Mouse (Mus musculus) left cerebral cortex, adult 8-10 months (tissue): ENCODE results near the gene Nars2. TPM values are rescaled to one million over a fixed set of nuclear protein-coding genes. Genes with fewer than 3 reads are reported as not detected.

Source experiments
- DNase-seq, 2 experiments: peaks; one replicate each; pipeline ENCODE4 v3.0.0; 2022; ENCODE audit warnings: low spot score in 2 of 2
- total RNA-seq, 4 experiments: library from RNA; stranded (reverse); gene quantifications; 2 replicates each; pipeline ENCODE4 v1.2.4; 2022

Nars2 gene
- total RNA-seq, 4 experiments from 2014 or later = 16.1 to 21.5 (median 17.5) TPM

DNA sequence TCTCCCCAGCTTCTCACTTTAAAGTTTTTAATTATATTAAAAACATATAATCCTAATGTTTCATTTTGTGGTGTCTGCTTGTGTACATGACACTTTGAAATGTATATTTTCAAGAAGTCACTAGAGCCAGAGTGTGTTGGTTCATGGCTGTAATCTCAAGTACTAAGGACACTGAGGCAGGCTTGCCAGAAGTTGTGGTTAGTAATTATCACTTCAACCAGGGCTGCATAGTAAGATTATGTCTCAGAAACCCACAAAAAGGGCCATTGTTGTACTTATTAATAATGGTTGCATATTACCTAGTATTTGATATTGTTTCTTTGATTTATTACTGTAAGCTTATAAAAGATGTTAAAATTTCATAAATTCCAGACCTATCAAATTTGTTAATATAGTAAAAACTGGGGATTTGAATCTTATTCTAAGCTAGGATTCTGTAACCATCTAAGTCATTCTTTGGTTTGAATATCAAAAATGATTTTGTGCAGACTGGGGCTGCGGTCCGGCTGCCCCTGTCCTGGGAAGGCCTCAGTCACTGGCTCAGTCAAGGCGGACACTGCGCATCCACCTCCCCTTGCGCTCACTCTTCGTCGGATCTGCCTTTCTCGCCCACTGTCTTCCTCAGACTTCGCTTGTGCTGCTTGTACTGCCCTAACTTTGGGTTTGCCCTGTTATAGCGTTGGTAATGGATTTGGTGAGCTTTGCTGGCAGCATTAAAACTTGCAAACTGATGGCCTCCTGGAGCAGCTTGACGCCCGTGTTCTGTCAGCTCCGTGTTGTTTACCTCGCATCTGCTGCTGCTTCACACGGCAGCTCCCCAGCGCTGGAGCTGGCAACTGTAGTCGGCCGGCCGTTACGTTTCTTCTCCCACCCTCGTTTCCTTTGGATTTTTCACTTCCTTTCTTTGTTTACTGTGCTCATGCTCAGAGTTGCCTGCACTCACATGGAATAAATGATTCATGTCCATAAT is 20.0 kb downstream of the Nars2 start:
- DNase-seq = no peak

DNA sequence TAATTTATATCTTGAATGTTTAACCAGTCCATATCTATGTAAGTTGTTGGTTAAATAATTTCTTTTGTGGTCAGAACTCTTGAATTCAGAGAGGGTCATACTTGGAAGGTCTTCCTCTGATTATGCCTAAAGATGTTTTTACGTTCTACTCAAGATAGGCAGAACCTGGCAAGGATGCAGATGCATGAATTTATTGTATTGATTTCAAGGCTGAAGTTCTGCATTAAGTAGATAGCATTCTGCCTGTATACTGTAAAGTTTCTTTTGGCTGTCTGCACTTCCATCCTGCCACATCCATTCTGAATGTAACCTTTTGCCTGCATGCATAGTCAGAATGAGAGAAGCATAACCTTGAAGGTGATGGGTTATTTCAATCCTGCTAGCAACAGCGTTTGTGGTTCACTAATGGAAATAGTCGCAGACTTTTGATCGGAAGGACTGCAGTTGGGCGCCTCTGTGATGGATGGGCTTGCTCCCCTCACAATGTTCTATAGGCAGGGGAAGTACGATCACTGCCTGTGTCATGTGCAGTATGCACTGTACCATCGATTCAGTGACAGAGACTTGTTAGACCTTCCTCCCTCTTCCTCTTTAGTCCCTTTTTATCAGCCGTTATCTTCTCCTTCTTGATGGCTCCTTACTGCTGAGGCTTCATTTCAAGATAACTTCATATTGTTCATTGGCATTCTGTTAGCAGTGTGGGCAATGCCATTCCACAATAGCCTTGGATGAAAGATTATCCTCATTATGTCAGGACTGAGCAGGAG is 21.0 kb downstream of the Nars2 start:
- DNase-seq = no peak

DNA sequence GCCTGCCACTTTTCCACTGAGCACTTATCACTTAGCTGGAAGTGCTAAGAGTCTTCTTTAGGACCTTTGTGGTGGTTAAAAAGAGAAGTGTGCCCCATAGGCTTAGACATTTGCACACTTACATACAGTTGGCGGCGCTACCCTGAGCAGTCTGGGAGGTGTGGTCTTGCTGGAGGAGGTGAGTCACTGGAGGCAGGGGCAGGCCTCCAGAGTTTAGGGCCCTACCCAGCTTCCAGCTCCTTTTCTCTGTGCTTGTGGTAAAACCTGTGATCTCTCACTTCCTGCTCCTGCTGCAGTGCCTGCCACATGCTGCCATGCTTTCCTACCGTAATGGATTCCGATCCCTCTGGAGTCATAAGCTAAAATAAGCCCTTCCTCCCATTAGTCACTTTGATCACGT is 24.6 kb downstream of the Nars2 start:
- DNase-seq = no peak

DNA sequence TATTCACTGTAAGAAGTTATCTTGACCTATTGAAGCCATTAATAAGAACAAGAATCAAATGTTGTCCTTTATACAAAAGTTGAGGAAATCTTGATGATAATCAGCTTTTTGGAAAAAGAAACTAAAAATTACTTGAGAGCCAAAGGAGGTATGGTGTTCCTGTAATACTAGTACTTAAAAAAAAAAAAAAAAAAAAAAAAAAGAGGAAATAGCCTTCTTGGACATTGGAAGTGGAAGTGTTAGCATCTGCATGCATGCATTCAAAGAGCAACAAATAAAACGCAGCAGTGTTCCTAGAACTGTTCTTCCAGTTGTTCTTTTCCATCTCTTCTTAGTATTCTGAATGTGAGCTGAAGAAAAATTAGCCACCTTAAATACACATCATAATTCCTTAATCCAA is 25.9 kb downstream of the Nars2 start:
- DNase-seq = no peak

GRCm38 (mm10) chr7:96981366-96981765 is 30.1 kb downstream of the Nars2 start:
- DNase-seq = no peak

DNA sequence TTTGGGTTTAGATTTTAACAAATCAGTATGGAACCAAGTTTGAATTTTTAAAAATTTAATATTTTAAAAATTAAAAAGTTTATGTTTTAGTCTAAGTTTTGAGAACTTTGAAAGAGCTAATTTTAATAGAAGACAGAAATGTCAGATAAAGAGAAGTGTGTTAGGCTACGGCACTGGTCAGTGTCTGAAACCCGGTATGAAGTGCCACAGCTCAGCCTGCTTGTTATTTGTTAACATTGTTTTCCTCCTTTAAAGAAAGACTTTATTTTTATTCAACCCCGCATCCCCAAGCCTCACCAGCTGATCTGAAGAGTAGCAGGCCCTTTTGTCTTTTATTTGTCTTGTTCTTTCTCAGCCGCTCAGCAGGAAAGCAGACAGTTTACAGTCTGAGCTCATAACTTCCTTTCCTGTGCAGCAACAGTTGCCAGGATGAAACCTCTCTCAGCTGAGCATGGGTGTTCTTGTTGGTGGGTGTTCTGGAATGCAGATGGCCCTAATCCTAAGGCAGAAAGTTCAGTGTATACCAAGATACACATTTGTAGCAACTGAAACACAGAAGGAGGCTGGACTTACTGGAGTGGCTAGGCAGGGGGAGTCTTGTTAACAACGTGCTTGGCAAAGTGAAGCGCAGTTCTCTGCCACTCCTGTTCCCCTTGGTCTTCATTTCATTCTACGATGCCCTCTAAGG is 32.5 kb downstream of the Nars2 start:
- DNase-seq = no peak

GRCm38 (mm10) chr7:96985798-96986197 is 34.5 kb downstream of the Nars2 start:
- peak in 1 of 2 experiments; percentile 28 for DNase-seq

GRCm38 (mm10) chr7:96986795-96987445 is 35.6 kb downstream of the Nars2 start:
- no peak for DNase-seq

DNA sequence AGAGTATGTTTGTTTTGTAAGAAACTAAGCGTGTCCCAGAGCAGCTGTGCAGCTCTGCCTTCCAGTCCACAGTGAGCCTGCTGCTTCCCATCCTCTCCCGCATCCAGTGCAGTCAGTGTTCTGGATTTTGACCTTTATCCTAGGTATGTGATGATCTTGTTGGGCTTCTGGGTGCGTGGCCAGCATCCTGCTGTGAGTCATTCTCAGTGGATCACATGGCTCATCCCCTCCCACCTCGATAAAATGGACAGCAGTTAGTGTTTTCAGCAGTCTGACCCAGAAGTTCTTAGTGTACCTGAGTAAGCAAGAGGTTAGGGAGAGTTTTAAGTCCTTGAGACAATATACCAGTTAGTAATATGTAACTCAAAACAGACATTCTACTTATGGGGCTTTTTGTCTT is 36.4 kb downstream of the Nars2 start:
- DNase-seq = no peak

GRCm38 (mm10) chr7:97012956-97013355 is 61.7 kb downstream of the Nars2 start:
- DNase-seq = no peak

GRCm38 (mm10) chr7:97018005-97018404 is 66.7 kb downstream of the Nars2 start:
- no peak for DNase-seq

- no peak for DNase-seq
Observed at GRCm38 (mm10) chr7:97018418-97018817, 67.1 kb downstream of the Nars2 start.

DNA sequence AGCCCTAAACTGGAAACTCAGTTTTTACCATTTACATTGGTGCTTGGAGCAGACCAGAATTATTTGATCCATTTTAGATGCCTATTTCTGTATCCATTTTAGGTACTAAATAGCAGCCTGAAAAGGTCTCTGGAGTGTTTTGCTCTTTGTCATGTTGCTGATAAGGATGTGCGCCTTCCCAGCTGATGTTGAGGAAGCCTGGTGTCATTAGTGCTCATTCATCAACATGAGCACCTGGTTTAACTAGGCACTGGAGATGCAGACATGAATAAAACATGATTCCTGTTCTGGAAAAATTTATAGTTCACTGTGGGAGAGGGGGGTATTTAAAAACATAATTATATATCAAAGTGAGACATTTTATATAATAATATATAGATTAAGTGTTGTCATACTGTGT is 68.0 kb downstream of the Nars2 start:
- no peak for DNase-seq

DNA sequence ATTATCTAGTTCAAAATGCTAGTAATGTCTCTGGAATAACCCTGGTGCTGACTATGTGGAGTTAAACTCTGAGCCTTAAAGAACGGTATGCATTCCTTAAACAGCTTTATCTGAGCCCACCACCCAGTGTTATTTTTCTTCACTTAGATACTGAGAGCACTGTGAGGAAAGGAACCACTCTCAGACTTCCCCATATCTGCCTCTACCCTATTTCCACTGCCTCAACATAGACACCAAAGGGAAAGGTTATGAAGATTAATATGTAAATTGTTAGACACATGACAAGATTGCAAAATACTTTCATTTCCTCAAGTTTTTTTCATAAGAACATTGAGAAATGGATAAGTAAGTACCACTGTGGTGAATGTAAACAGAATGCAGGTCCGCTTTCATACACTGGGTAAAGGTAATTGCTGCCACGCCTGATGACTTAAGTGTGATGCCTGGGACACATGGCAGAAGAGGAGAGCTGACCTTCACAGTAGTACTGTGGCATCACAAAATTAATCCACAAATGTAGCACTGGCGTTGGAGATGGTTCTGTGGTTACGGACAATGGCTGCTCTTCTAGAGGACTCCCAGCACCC is 75.6 kb downstream of the Nars2 start:
- no peak for DNase-seq

GRCm38 (mm10) chr7:97029151-97029550 is 77.8 kb downstream of the Nars2 start:
- no peak for DNase-seq

DNA sequence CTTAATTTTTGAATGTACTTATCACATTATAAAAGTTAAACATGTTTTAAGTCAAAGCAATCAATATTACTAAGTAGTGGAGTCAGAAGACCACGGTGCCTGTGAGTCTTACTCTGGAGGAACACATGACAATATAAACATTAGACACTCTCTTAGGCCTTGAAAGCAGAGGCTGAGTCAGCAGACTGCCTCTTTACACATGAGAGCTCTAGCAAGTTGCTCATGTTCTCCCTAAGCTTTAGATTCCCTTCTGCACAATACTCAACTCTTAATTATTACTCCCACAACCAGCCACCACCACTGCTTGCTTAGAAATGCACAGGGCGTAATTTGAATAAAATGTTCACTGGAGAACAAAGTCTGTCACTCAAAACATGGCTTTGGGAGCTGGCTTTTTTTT is 81.1 kb downstream of the Nars2 start:
- no peak for DNase-seq

GRCm38 (mm10) chr7:97039641-97040040 is 88.3 kb downstream of the Nars2 start:
- no peak for DNase-seq

DNA sequence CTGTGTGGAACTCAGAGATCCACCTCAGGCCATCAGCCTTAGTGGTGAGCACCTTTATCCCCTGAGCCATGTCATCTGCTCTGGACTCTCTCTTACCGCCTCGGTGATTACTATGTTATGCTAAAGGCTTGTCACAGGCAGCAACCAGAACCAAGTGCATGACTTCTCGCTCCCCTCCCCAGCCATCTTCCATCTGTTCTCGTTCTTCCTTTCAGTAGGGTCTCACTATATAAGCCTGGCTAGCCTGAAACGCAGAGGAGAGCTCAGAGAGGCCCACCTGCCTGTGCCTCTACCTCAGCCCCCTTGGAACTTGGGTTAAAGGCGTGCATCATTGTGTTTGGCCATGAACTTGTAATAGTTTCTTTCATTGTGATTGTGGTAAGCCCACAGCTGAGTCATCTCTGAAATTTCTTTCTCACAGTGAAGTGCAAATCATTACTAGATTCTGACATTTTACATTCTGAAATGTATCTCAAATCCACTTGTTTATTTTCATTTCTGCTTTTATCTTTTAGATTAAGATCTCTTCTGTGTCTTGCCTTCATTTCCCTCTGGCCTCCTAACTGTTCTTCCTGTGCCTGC is 90.7 kb downstream of the Nars2 start:
- no peak for DNase-seq

GRCm38 (mm10) chr7:97042981-97043380 is 91.7 kb downstream of the Nars2 start:
- DNase-seq = no peak

DNA sequence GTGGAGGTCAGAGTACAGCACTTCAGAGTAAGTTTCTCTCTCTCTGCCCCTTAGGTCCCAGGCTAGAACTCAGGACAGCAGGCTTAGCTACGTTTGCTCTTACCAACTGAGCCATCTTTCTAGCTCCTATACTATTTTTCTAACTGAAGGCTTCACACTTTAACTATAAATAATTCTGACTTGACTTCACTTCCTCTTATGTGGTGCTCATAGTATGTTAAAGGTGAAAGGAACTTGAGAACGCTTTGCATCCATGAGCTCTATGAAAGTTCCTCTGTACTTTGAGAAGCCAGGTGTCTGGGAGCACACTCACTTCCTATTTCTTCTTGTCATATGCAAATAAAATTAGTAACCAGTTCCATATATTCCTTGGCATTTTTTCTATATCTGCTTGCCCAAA is 109.7 kb downstream of the Nars2 start:
- DNase-seq = no peak

DNA sequence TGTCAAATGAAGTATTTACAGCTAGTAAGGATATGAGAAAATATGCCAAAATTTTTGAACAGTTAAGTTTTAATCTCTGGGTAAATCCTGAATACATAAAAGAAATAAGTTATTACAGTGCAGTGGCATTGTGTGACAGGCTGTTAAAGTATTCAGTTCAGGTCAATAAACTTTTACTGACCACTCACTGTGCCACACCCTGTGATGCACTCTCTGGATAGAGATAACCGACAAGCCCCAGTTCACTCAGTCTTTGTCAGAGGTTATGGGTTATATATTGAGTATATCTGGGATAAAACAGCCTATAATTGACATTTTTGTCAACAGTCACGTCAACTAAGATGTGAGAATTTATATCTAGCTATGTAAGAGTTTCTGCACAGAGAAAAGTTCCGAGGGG is 120.2 kb downstream of the Nars2 start:
- DNase-seq = no peak
